Mouse (Mus musculus) thymus, adult 2 months (tissue): ENCODE measurements at regions not wholly inside any gene's neighbourhood (a gene's known extent, or its start where the extent isn't known, plus 50 kb on each side); places are given as distances from the start of the nearest gene placed in this dataset.
"Not testable (repeated sequence)": the region's sequence is repeated elsewhere in the genome, so short reads cannot be mapped to it uniquely, and the experiment has no call there.

Experiments
- DNase-seq: peaks from one replicate; pipeline ENCODE4 v3.0.0; 2021
- H3K27ac ChIP-seq: fragments of 200-500 bp; 2 replicates; pipeline ENCODE4 v1.5.1; 2012; ENCODE audit warnings: low read length, control low read depth; ENCODE audit not compliant: control insufficient read depth, insufficient read depth
- H3K27me3 ChIP-seq: fragments of 200-500 bp; 2 replicates; pipeline ENCODE4 v1.6.1; 2012; ENCODE audit warnings: mild to moderate bottlenecking, low read length, moderate library complexity, mixed read lengths; ENCODE audit not compliant: control insufficient read depth, insufficient read depth
- H3K36me3 ChIP-seq: fragments of 200-500 bp; 2 replicates; pipeline ENCODE4 v1.6.1; 2012; ENCODE audit warnings: mild to moderate bottlenecking, low read length, moderate library complexity; ENCODE audit not compliant: control insufficient read depth, insufficient read depth
- H3K4me1 ChIP-seq: fragments of 200-500 bp; replicated peaks from 2 replicates; pipeline ENCODE4 v1.6.1; 2012; ENCODE audit warnings: low read length; ENCODE audit not compliant: control insufficient read depth, insufficient read depth
- H3K4me3 ChIP-seq: fragments of 200-500 bp; 2 replicates; pipeline ENCODE4 v1.5.1; 2012; ENCODE audit warnings: mild to moderate bottlenecking, low read length, control low read depth, moderate library complexity; ENCODE audit not compliant: control insufficient read depth, insufficient read depth
- CTCF ChIP-seq: fragments of 200-500 bp; IDR thresholded peaks from 2 replicates; pipeline ENCODE4 v1.5.1; 2012; ENCODE audit warnings: mild to moderate bottlenecking, control low read depth, low read length, moderate library complexity, borderline replicate concordance; ENCODE audit not compliant: control insufficient read depth, poor library complexity, insufficient read depth; ENCODE audit errors: extremely low read depth
- POLR2A ChIP-seq: fragments of 200-500 bp; IDR thresholded peaks from 2 replicates; pipeline ENCODE4 v1.6.1; 2012; ENCODE audit warnings: mild to moderate bottlenecking, low read length, control low read depth, moderate library complexity; ENCODE audit not compliant: control insufficient read depth, poor library complexity, insufficient read depth; ENCODE audit errors: extremely low read depth
- WGBS: fragments of 180-500 bp; shearing (Covaris S2); methylation state at CpG from one replicate; pipeline ENCODE4 v1.1.7; 2018; 5-methylcytosine and 5-hydroxymethylcytosine counted together

- no peak for DNase-seq
- 88% methylated on average over 1 of the region's 1 CpGs for WGBS
- no peak overlapping the region for H3K27ac ChIP-seq
- H3K4me3 ChIP-seq: no peak overlapping the region
- H3K36me3 ChIP-seq: no peaks in the 10 kb centered on the region
- H3K4me1 ChIP-seq: peaks cover 17% of the 10 kb centered on the region
- H3K27me3 ChIP-seq: no peaks in the 10 kb centered on the region
- TF ChIP-seq POLR2A: no peak
- no peak for TF ChIP-seq CTCF
Measured at GRCm38 (mm10) chr10:43670745-43671144, 92.7 kb downstream of the Cd24a start.

- Histone ChIP-seq H3K36me3 (no peaks in the 10 kb centered on the region), H3K4me3 (no peak overlapping the region), H3K27ac (no peak overlapping the region), H3K27me3 (no peaks in the 10 kb centered on the region), H3K4me1 (peaks cover 17% of the 10 kb centered on the region)
- TF ChIP-seq POLR2A (no peak), CTCF (no peak)
- 41% methylated on average over 3 of the region's 3 CpGs for WGBS
- no peak for DNase-seq
Measured at GRCm38 (mm10) chr10:43671785-43672184, 93.7 kb downstream of the Cd24a start.

GRCm38 (mm10) chr10:43672490-43672889 is 94.4 kb downstream of the Cd24a start:
- Histone ChIP-seq H3K36me3 (no peaks in the 10 kb centered on the region), H3K27ac (no peak overlapping the region), H3K27me3 (no peaks in the 10 kb centered on the region), H3K4me3 (no peak overlapping the region), H3K4me1 (peaks cover 17% of the 10 kb centered on the region)
- WGBS: 45% methylated on average over 6 of the region's 6 CpGs
- DNase-seq: no peak
- TF ChIP-seq POLR2A: no peak
- TF ChIP-seq CTCF: no peak

GRCm38 (mm10) chr10:43674749-43675148 is 96.7 kb downstream of the Cd24a start:
- no peaks in the 10 kb centered on the region for H3K36me3 ChIP-seq
- DNase-seq: no peak
- no peak overlapping the region for H3K27ac ChIP-seq
- WGBS: 97% methylated on average over 1 of the region's 1 CpGs
- TF ChIP-seq POLR2A: no peak
- TF ChIP-seq CTCF: no peak
- no peak overlapping the region for H3K4me3 ChIP-seq
- H3K4me1 ChIP-seq: peaks cover 8% of the 10 kb centered on the region
- H3K27me3 ChIP-seq: no peaks in the 10 kb centered on the region

DNA sequence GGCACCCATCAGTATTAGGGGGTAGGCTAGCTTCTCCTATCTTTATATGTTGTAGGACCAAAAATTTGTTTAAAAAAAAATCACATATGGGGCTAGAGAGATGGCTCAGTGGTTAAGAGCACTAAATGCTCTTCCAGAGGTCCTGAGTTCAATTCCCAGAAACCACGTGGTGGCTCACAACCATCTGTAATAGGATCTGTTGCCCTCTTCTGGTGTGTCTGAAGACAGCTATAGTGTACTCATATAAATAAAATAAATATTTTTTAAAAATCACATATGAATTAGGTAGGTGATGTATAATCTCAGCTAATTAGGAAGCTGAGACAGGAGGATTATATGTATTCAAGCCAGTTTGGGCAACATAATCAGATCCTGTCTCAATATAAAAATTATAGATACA is 97.4 kb downstream of the Cd24a start:
- not testable (repeated sequence) for H3K27me3 ChIP-seq, H3K27ac ChIP-seq, H3K4me1 ChIP-seq, H3K36me3 ChIP-seq, H3K4me3 ChIP-seq, DNase-seq
- WGBS: 85% methylated on average over 1 of the region's 1 CpGs

GRCm38 (mm10) chr10:43676289-43676688 is 98.2 kb downstream of the Cd24a start:
- Histone ChIP-seq H3K27ac (no peak overlapping the region), H3K36me3 (no peaks in the 10 kb centered on the region), H3K27me3 (no peaks in the 10 kb centered on the region), H3K4me1 (no peaks in the 10 kb centered on the region), H3K4me3 (no peak overlapping the region)
- WGBS: 82% methylated on average over 5 of the region's 5 CpGs
- no peak for TF ChIP-seq CTCF
- no peak for TF ChIP-seq POLR2A
- DNase-seq: no peak

- DNase-seq: no peak
- Histone ChIP-seq H3K27me3 (no peaks in the 10 kb centered on the region), H3K27ac (no peak overlapping the region; the same call in 1 of the 2 replicates), H3K36me3 (no peaks in the 10 kb centered on the region), H3K4me3 (no peak overlapping the region), H3K4me1 (peaks cover 6% of the 10 kb centered on the region; the same call in 1 of the 2 replicates)
- 74% methylated on average over 12 of the region's 12 CpGs for WGBS
- no peak for TF ChIP-seq CTCF
- TF ChIP-seq POLR2A: no peak
Measured at GRCm38 (mm10) chr10:43684247-43685033, 106.4 kb downstream of the Cd24a start.
